Mouse (Mus musculus) limb, embryonic 12.5 days (tissue): ENCODE measurements at regions not wholly inside any gene's neighbourhood (a gene's known extent, or its start where the extent isn't known, plus 50 kb on each side); places are given as distances from the start of the nearest gene placed in this dataset.

Experiments
- ATAC-seq: fragments of 200-750 bp; cut with Nextera tagmentation; 2 replicates; pipeline ENCODE4 v1.8.0; 2017; ENCODE audit warnings: low read depth, moderate TSS enrichment; ENCODE audit not compliant: insufficient number of reproducible peaks, insufficient read depth, low FRiP score, low TSS enrichment
- H3K27ac ChIP-seq: fragments of 300-500 bp; sonication (generic); 2 replicates; pipeline ENCODE4 v1.5.1; 2016; ENCODE audit warnings: mild to moderate bottlenecking, moderate library complexity
- H3K27me3 ChIP-seq: fragments of 300-500 bp; sonication (generic); 2 replicates; pipeline ENCODE4 v1.6.1; 2016; ENCODE audit warnings: mild to moderate bottlenecking, moderate library complexity
- H3K36me3 ChIP-seq: fragments of 300-500 bp; sonication (generic); 2 replicates; pipeline ENCODE4 v1.6.1; 2016; ENCODE audit warnings: mild to moderate bottlenecking, moderate library complexity
- H3K4me1 ChIP-seq: fragments of 300-500 bp; sonication (generic); replicated peaks from 2 replicates; pipeline ENCODE4 v1.6.1; 2016
- H3K4me2 ChIP-seq: fragments of 300-500 bp; sonication (generic); 2 replicates; pipeline ENCODE4 v1.6.1; 2016; ENCODE audit warnings: mild to moderate bottlenecking, moderate library complexity
- H3K4me3 ChIP-seq: fragments of 300-500 bp; sonication (generic); replicated peaks from 2 replicates; pipeline ENCODE4 v1.5.1; 2016; ENCODE audit warnings: mild to moderate bottlenecking
- H3K9ac ChIP-seq: fragments of 300-500 bp; sonication (generic); replicated peaks from 2 replicates; pipeline ENCODE4 v1.6.1; 2016; ENCODE audit warnings: mild to moderate bottlenecking, moderate library complexity
- H3K9me3 ChIP-seq: fragments of 300-500 bp; sonication (generic); 2 replicates; pipeline ENCODE4 v1.6.1; 2016; ENCODE audit warnings: mild to moderate bottlenecking, moderate library complexity
- WGBS: fragments of 180-500 bp; shearing (Covaris S2); methylation state at CpG from one replicate; pipeline ENCODE4 v1.1.7; 2016; 5-methylcytosine and 5-hydroxymethylcytosine counted together

GRCm38 (mm10) chr3:9959716-9960661, 127.9 kb upstream of the Gm9833 start:
- no peak for ATAC-seq
- Histone ChIP-seq H3K4me3 (no peak overlapping the region), H3K4me1 (no peaks in the 10 kb centered on the region), H3K36me3 (no peaks in the 10 kb centered on the region), H3K27ac (no peak overlapping the region), H3K9me3 (0 out of 2 replicates have a peak, but pooled peaks cover 2% of the 10 kb centered on the region), H3K27me3 (no peaks in the 10 kb centered on the region), H3K4me2 (no peak overlapping the region), H3K9ac (no peak overlapping the region)
- 88% methylated on average over 37 of the region's 37 CpGs for WGBS

- 63% methylated on average over 7 of the region's 7 CpGs for WGBS
- H3K9ac ChIP-seq: no peak overlapping the region
- H3K4me1 ChIP-seq: no peaks in the 10 kb centered on the region
These were observed 127.2 kb upstream of the Gm9833 start for GRCm38 (mm10) chr3:9960696-9961095.

More at GRCm38 (mm10) chr3:9960696-9961095, 127.2 kb upstream of the Gm9833 start:
- no peaks in the 10 kb centered on the region for H3K36me3 ChIP-seq
- H3K27ac ChIP-seq: no peak overlapping the region
- 0 out of 2 replicates have a peak, but pooled peaks cover 2% of the 10 kb centered on the region for H3K9me3 ChIP-seq
- H3K4me3 ChIP-seq: no peak overlapping the region
- no peak for ATAC-seq
- no peaks in the 10 kb centered on the region for H3K27me3 ChIP-seq
- H3K4me2 ChIP-seq: no peak overlapping the region
